Mouse (Mus musculus) ES-Bruce4 (cell line): ENCODE results near the gene Uaca.

Experiments used
- CTCF ChIP-seq: IDR thresholded peaks from one replicate; pipeline ENCODE4 v1.8.1; 2011; ENCODE audit warnings: low read depth, low read length
- POLR2A ChIP-seq: IDR thresholded peaks from one replicate; pipeline ENCODE4 v1.8.1; 2011; ENCODE audit warnings: low read length; ENCODE audit not compliant: insufficient read depth

DNA sequence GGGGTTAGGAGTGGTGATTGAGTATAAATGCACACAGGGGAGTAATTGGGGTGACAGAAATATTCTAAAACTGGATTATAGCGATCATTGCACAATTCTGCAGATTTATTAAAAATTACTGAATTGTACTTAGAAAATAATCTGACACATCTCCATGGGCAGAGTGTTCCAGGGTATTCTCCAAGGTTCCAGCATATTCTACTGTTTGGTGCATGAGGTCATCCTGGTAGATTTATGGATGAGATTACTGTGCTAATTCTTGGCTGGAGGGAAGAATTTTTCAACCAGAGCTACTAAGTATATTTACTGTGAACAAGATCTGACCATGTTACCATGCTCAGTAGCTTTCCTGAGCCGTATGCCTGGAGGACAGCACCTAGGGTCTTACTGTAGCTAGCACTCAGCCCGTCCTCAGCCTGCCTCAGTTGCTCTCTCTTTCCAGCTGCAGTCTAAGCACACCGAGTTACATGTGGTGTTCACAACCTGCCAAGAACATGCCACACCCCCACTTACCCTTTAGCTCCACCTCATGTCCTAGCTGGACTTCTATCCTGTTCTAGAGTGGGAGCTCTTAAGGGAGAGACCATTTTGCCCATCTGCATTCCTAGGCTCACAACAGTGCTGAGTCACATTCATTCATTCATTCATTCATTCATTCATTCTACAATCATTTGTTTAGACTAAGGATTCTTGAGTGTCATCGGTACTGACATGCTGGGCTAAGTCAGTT lies 104.1 kb downstream of the Uaca start:
- TF ChIP-seq CTCF (no peak), POLR2A (no peak)
